Mouse (Mus musculus) ES-E14 (cell line): Measurements from ENCODE around the gene Trim13.

ENCODE experiments used
- HCFC1 ChIP-seq: IDR thresholded peaks from 2 replicates; pipeline ENCODE4 v1.6.1; 2012; ENCODE audit warnings: low read length, inconsistent platforms, borderline replicate concordance; ENCODE audit not compliant: insufficient read depth
- MAFK ChIP-seq: IDR thresholded peaks from 2 replicates; pipeline ENCODE4 v1.6.1; 2014; ENCODE audit warnings: mild to moderate bottlenecking, low read depth, low read length, inconsistent platforms; ENCODE audit not compliant: insufficient read depth
- ZC3H11A ChIP-seq: IDR thresholded peaks from 2 replicates; pipeline ENCODE4 v1.6.1; 2012; ENCODE audit warnings: low read depth, mild to moderate bottlenecking, inconsistent platforms, low read length, borderline replicate concordance

GRCm38 (mm10) chr14:61575941-61576340 is 22.1 kb upstream of the Trim13 start:
- TF ChIP-seq HCFC1 (no peak), ZC3H11A (no peak), MAFK (no peak)
